17 mouse cellular contexts compared by ENCODE assay signal in the genomic region with DNA sequence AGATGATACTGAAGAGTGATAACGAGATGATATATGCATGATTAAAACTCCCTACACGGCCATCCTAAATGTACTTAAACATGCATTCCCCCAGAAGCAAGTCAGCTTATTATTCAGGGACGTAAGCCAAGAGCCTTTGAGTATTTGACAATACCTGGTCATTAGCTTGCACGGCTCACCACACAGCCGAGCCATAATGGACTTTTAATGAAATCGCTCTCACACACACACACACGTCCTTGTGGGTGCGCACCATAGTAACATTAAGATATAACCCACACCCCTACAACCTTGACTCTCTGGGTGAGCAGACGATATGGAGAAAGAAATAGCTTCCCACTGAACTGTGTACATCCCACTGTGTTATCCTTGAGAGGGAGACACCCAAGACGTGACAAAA.
A peak's percentile ranks its signal among the peaks of the same experiment; 100 is the strongest.
DNase-seq lines count a peak whose midpoint lies in the region; ATAC-seq and TF ChIP-seq lines count a peak whose summit lies in the region.
"Had no signal": no experiment of that assay in that cellular context is flagged by ENCODE, and none has a peak within 500 bp of the region (broad histone marks: within the 10 kb centered on the region; RNA-seq: fewer than 3 reads in every experiment).

No protein-coding gene starts in this region.

- 69% methylated on average over 10 of the region's 10 CpGs for WGBS in embryonic facial prominence, embryonic 11.5 days
- WGBS in embryonic facial prominence, embryonic 10.5 days: 74% methylated on average over 10 of the region's 10 CpGs
- WGBS in lung, embryonic 14.5 days: 45% methylated on average over 10 of the region's 10 CpGs
- 57% methylated on average over 10 of the region's 10 CpGs for WGBS in lung, postnatal 0 days
- 45% methylated on average over 10 of the region's 10 CpGs for WGBS in hindbrain, embryonic 12.5 days
- WGBS in neural tube, embryonic 13.5 days: 11% methylated on average over 10 of the region's 10 CpGs

- H3K27me3 ChIP-seq in embryonic facial prominence, embryonic 11.5 days (ENCODE audit: control insufficient read depth, insufficient read depth, low read length): no peaks in the 10 kb centered on the region
- H3K27me3 ChIP-seq in embryonic facial prominence, embryonic 10.5 days (replicated peaks; ENCODE audit: low read depth, poor library complexity, severe bottlenecking): peaks cover 8% of the 10 kb centered on the region; the same call in 1 of the 2 replicates
- H3K27me3 ChIP-seq in lung, embryonic 14.5 days (ENCODE audit: insufficient read depth, low read length): no peaks in the 10 kb centered on the region
- H3K27me3 ChIP-seq in lung, postnatal 0 days (replicated peaks; ENCODE audit: insufficient read depth, low read length): no peaks in the 10 kb centered on the region
- H3K27me3 ChIP-seq in hindbrain, embryonic 12.5 days: no peaks in the 10 kb centered on the region
- peaks cover 43% of the 10 kb centered on the region for H3K27me3 ChIP-seq in neural tube, embryonic 13.5 days
- H3K27me3 ChIP-seq: intestine, embryonic 15.5 days; stomach, embryonic 15.5 days had no signal

- no peak overlapping the region for H3K4me2 ChIP-seq in embryonic facial prominence, embryonic 11.5 days (ENCODE audit: low read depth, low read length)
- no peak overlapping the region for H3K4me2 ChIP-seq in lung, embryonic 14.5 days
- H3K4me2 ChIP-seq in lung, postnatal 0 days (replicated peaks; ENCODE audit: low read depth, low read length): no peak overlapping the region
- H3K4me2 ChIP-seq in hindbrain, embryonic 12.5 days (replicated peaks): peak overlapping the region; percentile 9; the same call in 1 of the 2 replicates
- H3K4me2 ChIP-seq in neural tube, embryonic 13.5 days: peak overlapping the region; percentile 31
- H3K4me2 ChIP-seq: intestine, embryonic 15.5 days; liver, embryonic 15.5 days; stomach, embryonic 15.5 days had no signal

- H3K9me3 ChIP-seq in embryonic facial prominence, embryonic 11.5 days (replicated peaks; ENCODE audit: control insufficient read depth, low read length): no peaks in the 10 kb centered on the region
- H3K9me3 ChIP-seq in embryonic facial prominence, embryonic 10.5 days: no peaks in the 10 kb centered on the region
- H3K9me3 ChIP-seq in lung, embryonic 14.5 days (ENCODE audit: low read depth, low read length): no peaks in the 10 kb centered on the region
- no peaks in the 10 kb centered on the region for H3K9me3 ChIP-seq in lung, postnatal 0 days (ENCODE audit: low read length)
- H3K9me3 ChIP-seq in hindbrain, embryonic 12.5 days (replicated peaks): no peaks in the 10 kb centered on the region
- H3K9me3 ChIP-seq in neural tube, embryonic 13.5 days: no peaks in the 10 kb centered on the region
- H3K9me3 ChIP-seq: intestine, embryonic 15.5 days; liver, embryonic 15.5 days; stomach, embryonic 15.5 days had no signal

- TF ChIP-seq EP300 in lung, postnatal 0 days (IDR thresholded peaks at IDR 0.05): no peak

- no peak for DNase-seq in embryonic facial prominence, embryonic 11.5 days (ENCODE audit: low spot score)
- DNase-seq in embryonic facial prominence, embryonic 10.5 days (ENCODE audit: low spot score): no peak
- no peak for DNase-seq in lung, embryonic 14.5 days
- no peak for DNase-seq in lung, postnatal 0 days (ENCODE audit: low spot score)
- no peak for DNase-seq in thymus, postnatal 0 days (ENCODE audit: low spot score)
- no peak for DNase-seq in heart, postnatal 25 days (ENCODE audit: low spot score)
- DNase-seq: adrenal gland, postnatal 36 days; cerebellum, postnatal 10 days; heart, adult 2 months; kidney, postnatal 14 days; left cerebral cortex, postnatal 4 days had no signal

- intact Hi-C loops in heart, postnatal 25 days (cut with DNase I): no loop called here

- H3K4me1 ChIP-seq in embryonic facial prominence, embryonic 11.5 days (ENCODE audit: control insufficient read depth, insufficient read depth, low read length): no peaks in the 10 kb centered on the region
- H3K4me1 ChIP-seq in embryonic facial prominence, embryonic 10.5 days: peaks cover 27% of the 10 kb centered on the region
- H3K4me1 ChIP-seq in lung, embryonic 14.5 days (ENCODE audit: insufficient read depth): peaks cover 13% of the 10 kb centered on the region
- no peaks in the 10 kb centered on the region for H3K4me1 ChIP-seq in lung, postnatal 0 days (ENCODE audit: insufficient read depth, low read depth, low read length)
- peaks cover 25% of the 10 kb centered on the region for H3K4me1 ChIP-seq in hindbrain, embryonic 12.5 days
- peaks cover 38% of the 10 kb centered on the region for H3K4me1 ChIP-seq in neural tube, embryonic 13.5 days (replicated peaks)
- H3K4me1 ChIP-seq: liver, embryonic 15.5 days had no signal

- H3K4me3 ChIP-seq in embryonic facial prominence, embryonic 11.5 days (ENCODE audit: low read depth, low read length): no peak overlapping the region
- H3K4me3 ChIP-seq in embryonic facial prominence, embryonic 10.5 days: no peak overlapping the region
- H3K4me3 ChIP-seq in lung, embryonic 14.5 days (ENCODE audit: low read depth, low read length): no peak overlapping the region
- no peak overlapping the region for H3K4me3 ChIP-seq in lung, postnatal 0 days (ENCODE audit: low read depth, low read length)
- no peak overlapping the region for H3K4me3 ChIP-seq in hindbrain, embryonic 12.5 days
- no peak overlapping the region for H3K4me3 ChIP-seq in neural tube, embryonic 13.5 days
- H3K4me3 ChIP-seq: erythroblast, embryonic 14.5 days; heart, adult 2 months; intestine, embryonic 15.5 days; liver, embryonic 15.5 days; stomach, embryonic 15.5 days had no signal

- 0 out of 2 replicates have a peak, but pooled peaks have one; percentile 48 for ATAC-seq in embryonic facial prominence, embryonic 11.5 days (replicated peaks; ENCODE audit: insufficient number of reproducible peaks, low FRiP score, low TSS enrichment, low read depth)
- no peak for ATAC-seq in lung, embryonic 14.5 days (ENCODE audit: insufficient read depth)
- ATAC-seq in lung, postnatal 0 days: no peak
- ATAC-seq in hindbrain, embryonic 12.5 days (ENCODE audit: low FRiP score): peak; percentile 84
- peak; percentile 82 for ATAC-seq in neural tube, embryonic 13.5 days (ENCODE audit: low read depth)

- no peaks in the 10 kb centered on the region for H3K36me3 ChIP-seq in embryonic facial prominence, embryonic 11.5 days (replicated peaks; ENCODE audit: control insufficient read depth, insufficient read depth, low read depth, low read length)
- H3K36me3 ChIP-seq in embryonic facial prominence, embryonic 10.5 days (replicated peaks): no peaks in the 10 kb centered on the region
- H3K36me3 ChIP-seq in lung, embryonic 14.5 days (ENCODE audit: insufficient read depth): no peaks in the 10 kb centered on the region
- H3K36me3 ChIP-seq in lung, postnatal 0 days (ENCODE audit: insufficient read depth, low read length): no peaks in the 10 kb centered on the region
- no peaks in the 10 kb centered on the region for H3K36me3 ChIP-seq in hindbrain, embryonic 12.5 days
- no peaks in the 10 kb centered on the region for H3K36me3 ChIP-seq in neural tube, embryonic 13.5 days
- H3K36me3 ChIP-seq: intestine, embryonic 15.5 days; liver, embryonic 15.5 days; stomach, embryonic 15.5 days had no signal

- no peak overlapping the region for H3K9ac ChIP-seq in embryonic facial prominence, embryonic 11.5 days (replicated peaks; ENCODE audit: low read length)
- H3K9ac ChIP-seq in lung, embryonic 14.5 days: no peak overlapping the region
- no peak overlapping the region for H3K9ac ChIP-seq in lung, postnatal 0 days (replicated peaks; ENCODE audit: low read depth)
- H3K9ac ChIP-seq in hindbrain, embryonic 12.5 days: no peak overlapping the region
- no peak overlapping the region for H3K9ac ChIP-seq in neural tube, embryonic 13.5 days
- H3K9ac ChIP-seq: intestine, embryonic 15.5 days; liver, embryonic 15.5 days; stomach, embryonic 15.5 days had no signal

- TF ChIP-seq CTCF in lung, embryonic 14.5 days (IDR thresholded peaks at IDR 0.05; ENCODE audit: low read depth): no peak
- no peak for TF ChIP-seq CTCF in lung, postnatal 0 days (IDR thresholded peaks at IDR 0.05)

- H3K27ac ChIP-seq in embryonic facial prominence, embryonic 11.5 days (replicated peaks; ENCODE audit: low read depth, low read length): no peak overlapping the region
- no peak overlapping the region for H3K27ac ChIP-seq in embryonic facial prominence, embryonic 10.5 days (replicated peaks)
- H3K27ac ChIP-seq in lung, embryonic 14.5 days (ENCODE audit: low read depth): 0 out of 2 replicates have a peak overlapping the region, but pooled peaks have one; percentile 12
- H3K27ac ChIP-seq in lung, postnatal 0 days (ENCODE audit: low read length): no peak overlapping the region
- H3K27ac ChIP-seq in hindbrain, embryonic 12.5 days: no peak overlapping the region
- H3K27ac ChIP-seq in neural tube, embryonic 13.5 days (replicated peaks): peak overlapping the region; percentile 59
- H3K27ac ChIP-seq: heart, adult 2 months; intestine, embryonic 15.5 days; liver, embryonic 15.5 days; stomach, embryonic 15.5 days had no signal

Comparison
In these comparisons a context has a peak if more than half of its experiments do, and no peak if none do; other contexts are left out.
1. H3K27ac ChIP-seq: peak in lung, embryonic 14.5 days (single experiment) and neural tube, embryonic 13.5 days (single experiment); none in embryonic facial prominence, embryonic 11.5 days (single experiment), embryonic facial prominence, embryonic 10.5 days (single experiment), lung, postnatal 0 days (single experiment) and hindbrain, embryonic 12.5 days (single experiment).
2. ATAC-seq: peak in embryonic facial prominence, embryonic 11.5 days (single experiment), hindbrain, embryonic 12.5 days (single experiment) and neural tube, embryonic 13.5 days (single experiment); none in lung, embryonic 14.5 days (single experiment) and lung, postnatal 0 days (single experiment).
3. H3K4me2 ChIP-seq: peak in hindbrain, embryonic 12.5 days (single experiment) and neural tube, embryonic 13.5 days (single experiment); none in embryonic facial prominence, embryonic 11.5 days (single experiment), lung, embryonic 14.5 days (single experiment) and lung, postnatal 0 days (single experiment).